Mouse (Mus musculus): ENCODE measurements around the gene Foxp2. TPM values are rescaled to one million over a fixed set of nuclear protein-coding genes. Genes with fewer than 3 reads are reported as not detected.

Foxp2 gene
- polyA plus RNA-seq, 1 experiment from 2014 or later: 87.5 TPM

DNA sequence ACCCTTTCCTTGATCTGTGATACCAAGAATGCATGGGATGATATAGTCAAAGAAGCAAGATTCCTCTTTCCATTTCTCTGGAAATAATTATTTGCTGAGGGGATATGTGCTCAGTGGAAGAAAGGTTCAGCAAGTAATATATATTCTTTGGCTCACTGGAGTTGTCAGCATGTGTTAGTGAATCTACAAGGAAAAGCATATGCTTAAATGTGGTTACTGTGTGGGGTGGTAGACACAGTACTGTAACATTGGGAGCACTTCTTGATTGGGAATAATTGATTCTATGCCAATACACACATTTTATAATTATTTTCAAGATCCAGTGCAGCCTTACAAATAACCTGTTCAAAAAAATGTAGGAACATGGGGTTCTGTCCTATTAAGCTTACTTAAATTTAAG lies 21.6 kb downstream of the Foxp2 start:
- H3K4me1 ChIP-seq: 0 out of 2 replicates have a peak, but pooled peaks cover 3% of the 10 kb centered on the region
- H3K4me2 ChIP-seq: no peak overlapping the region
- H3K4me3 ChIP-seq: no peak overlapping the region
- no peak overlapping the region for H3K27ac ChIP-seq
- no peaks in the 10 kb centered on the region for H3K27me3 ChIP-seq
- no peak for ATAC-seq (ENCODE audit: borderline replicate concordance, extremely low read depth, low FRiP score, low TSS enrichment)
- H3K9me3 ChIP-seq: no peaks in the 10 kb centered on the region
- no peak overlapping the region for H3K9ac ChIP-seq
- H3K36me3 ChIP-seq: no peaks in the 10 kb centered on the region

DNA sequence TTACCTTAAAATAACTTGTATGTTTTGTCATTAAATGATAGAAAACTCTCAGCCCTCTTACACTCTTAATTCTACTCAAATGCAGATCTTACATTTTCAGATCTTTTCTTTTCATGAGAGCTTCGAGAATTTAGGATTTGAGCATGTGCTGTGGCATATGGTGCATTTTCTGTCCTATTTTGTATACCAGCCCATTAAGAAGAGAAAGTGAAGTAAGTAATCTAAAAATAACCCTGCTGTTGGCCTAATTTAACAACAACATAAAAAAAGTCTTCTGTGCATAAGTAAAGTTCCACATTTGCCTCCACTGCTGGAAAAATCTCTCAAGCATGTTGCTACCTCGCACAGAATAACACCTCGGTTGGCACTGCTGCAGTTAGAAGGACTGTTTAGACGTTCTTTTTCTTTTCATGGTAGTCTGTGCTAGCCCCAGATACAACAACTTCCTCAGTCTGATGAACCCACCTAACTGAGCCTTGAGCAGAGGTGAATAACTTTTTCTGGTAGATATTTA lies 23.9 kb downstream of the Foxp2 start:
- ATAC-seq (ENCODE audit: borderline replicate concordance, extremely low read depth, low FRiP score, low TSS enrichment): no peak
- Histone ChIP-seq H3K4me3 (no peak overlapping the region), H3K27me3 (no peaks in the 10 kb centered on the region), H3K36me3 (0 out of 2 replicates have a peak, but pooled peaks cover 5% of the 10 kb centered on the region), H3K9ac (no peak overlapping the region), H3K9me3 (no peaks in the 10 kb centered on the region), H3K4me1 (0 out of 2 replicates have a peak, but pooled peaks cover 3% of the 10 kb centered on the region), H3K27ac (no peak overlapping the region), H3K4me2 (no peak overlapping the region)
- 76% methylated on average over 4 of the region's 4 CpGs for WGBS

DNA sequence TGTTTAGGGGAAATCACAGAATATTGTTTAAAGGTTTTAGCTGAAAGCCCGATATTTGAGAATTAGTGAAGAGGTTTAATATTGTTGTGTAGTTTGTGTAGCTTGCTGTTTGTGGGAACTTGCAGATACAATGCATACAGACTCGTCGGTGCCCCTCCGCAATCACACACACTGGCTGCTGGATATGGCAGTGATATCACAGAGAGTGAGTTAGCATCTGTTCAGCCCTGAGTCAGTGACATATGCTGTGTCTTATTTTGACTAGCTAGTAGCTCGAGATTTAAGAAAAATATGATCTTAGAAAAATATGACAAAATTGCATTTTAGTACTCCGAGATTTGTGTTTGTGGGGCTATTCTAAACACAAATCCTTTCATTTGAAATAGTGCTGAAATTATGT lies 49.9 kb downstream of the Foxp2 start:
- no peak for ATAC-seq (ENCODE audit: borderline replicate concordance, extremely low read depth, low FRiP score, low TSS enrichment)
- Histone ChIP-seq H3K9me3 (no peaks in the 10 kb centered on the region), H3K4me3 (no peak overlapping the region), H3K36me3 (no peaks in the 10 kb centered on the region), H3K4me2 (no peak overlapping the region), H3K9ac (no peak overlapping the region), H3K27me3 (no peaks in the 10 kb centered on the region), H3K27ac (no peak overlapping the region), H3K4me1 (no peaks in the 10 kb centered on the region)
- WGBS: 77% methylated on average over 6 of the region's 6 CpGs

- WGBS: 49% methylated on average over 4 of the region's 4 CpGs
These were observed 51.6 kb downstream of the Foxp2 start for GRCm38 (mm10) chr6:14952731-14953130.

GRCm38 (mm10) chr6:14977042-14977441 lies 75.9 kb downstream of the Foxp2 start:
- Histone ChIP-seq H3K27me3 (no peaks in the 10 kb centered on the region), H3K4me1 (peaks cover 9% of the 10 kb centered on the region; the same call in 1 of the 2 replicates), H3K27ac (no peak overlapping the region), H3K4me2 (no peak overlapping the region), H3K9me3 (peaks cover 3% of the 10 kb centered on the region; the same call in 1 of the 2 replicates), H3K4me3 (no peak overlapping the region), H3K36me3 (no peaks in the 10 kb centered on the region), H3K9ac (no peak overlapping the region)
- 25% methylated on average over 3 of the region's 3 CpGs for WGBS
- ATAC-seq (ENCODE audit: borderline replicate concordance, extremely low read depth, low FRiP score, low TSS enrichment): peak; percentile 73; the same call in 1 of the 2 replicates

More at GRCm38 (mm10) chr6:14952731-14953130, 51.6 kb downstream of the Foxp2 start:
- Histone ChIP-seq H3K9me3 (no peaks in the 10 kb centered on the region), H3K4me1 (no peaks in the 10 kb centered on the region), H3K27me3 (no peaks in the 10 kb centered on the region), H3K27ac (no peak overlapping the region), H3K4me3 (no peak overlapping the region), H3K36me3 (no peaks in the 10 kb centered on the region), H3K9ac (no peak overlapping the region), H3K4me2 (no peak overlapping the region)
- no peak for ATAC-seq (ENCODE audit: borderline replicate concordance, extremely low read depth, low FRiP score, low TSS enrichment)

GRCm38 (mm10) chr6:14978201-14978600 lies 77.1 kb downstream of the Foxp2 start:
- no peak overlapping the region for H3K27ac ChIP-seq

GRCm38 (mm10) chr6:15008113-15008512 lies 107.0 kb downstream of the Foxp2 start:
- peak; percentile 73; the same call in 1 of the 2 replicates for ATAC-seq (ENCODE audit: borderline replicate concordance, extremely low read depth, low FRiP score, low TSS enrichment)
- Histone ChIP-seq H3K27me3 (no peaks in the 10 kb centered on the region), H3K4me2 (no peak overlapping the region), H3K36me3 (no peaks in the 10 kb centered on the region), H3K4me3 (no peak overlapping the region), H3K4me1 (no peaks in the 10 kb centered on the region), H3K9ac (no peak overlapping the region), H3K9me3 (no peaks in the 10 kb centered on the region), H3K27ac (no peak overlapping the region)
- WGBS: 55% methylated on average over 1 of the region's 1 CpGs

More at GRCm38 (mm10) chr6:14978201-14978600, 77.1 kb downstream of the Foxp2 start:
- Histone ChIP-seq H3K9me3 (peaks cover 3% of the 10 kb centered on the region; the same call in 1 of the 2 replicates), H3K4me1 (peaks cover 9% of the 10 kb centered on the region; the same call in 1 of the 2 replicates), H3K36me3 (no peaks in the 10 kb centered on the region), H3K9ac (no peak overlapping the region), H3K4me2 (no peak overlapping the region), H3K4me3 (no peak overlapping the region), H3K27me3 (no peaks in the 10 kb centered on the region)
- 58% methylated on average over 5 of the region's 5 CpGs for WGBS
- peak; percentile 52; the same call in 1 of the 2 replicates for ATAC-seq (ENCODE audit: borderline replicate concordance, extremely low read depth, low FRiP score, low TSS enrichment)

DNA sequence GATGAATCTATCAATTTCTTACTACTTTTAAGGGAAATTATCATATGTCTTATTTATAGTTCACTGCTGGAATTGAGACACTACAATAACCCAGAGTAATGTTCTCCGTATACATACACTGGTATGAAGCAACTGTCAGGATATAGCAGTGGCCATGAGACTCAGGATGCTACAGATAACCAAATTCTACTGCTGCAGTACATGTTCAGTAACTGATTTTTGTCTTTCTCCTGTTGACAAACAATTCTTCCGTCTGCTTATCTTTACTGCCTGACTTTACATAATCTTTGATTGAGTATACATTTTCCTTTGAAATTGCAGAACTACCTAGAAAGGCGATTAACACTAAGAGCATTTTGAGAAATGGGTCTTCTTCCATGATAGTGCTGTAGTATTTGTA lies 127.3 kb downstream of the Foxp2 start:
- no peak overlapping the region for H3K4me3 ChIP-seq
- no peaks in the 10 kb centered on the region for H3K27me3 ChIP-seq
- no peaks in the 10 kb centered on the region for H3K4me1 ChIP-seq
- no peak overlapping the region for H3K27ac ChIP-seq
- WGBS: 76% methylated on average over 3 of the region's 3 CpGs
- no peak for ATAC-seq (ENCODE audit: borderline replicate concordance, extremely low read depth, low FRiP score, low TSS enrichment)
- no peaks in the 10 kb centered on the region for H3K36me3 ChIP-seq
- H3K9ac ChIP-seq: no peak overlapping the region
- no peak overlapping the region for H3K4me2 ChIP-seq
- H3K9me3 ChIP-seq: no peaks in the 10 kb centered on the region

DNA sequence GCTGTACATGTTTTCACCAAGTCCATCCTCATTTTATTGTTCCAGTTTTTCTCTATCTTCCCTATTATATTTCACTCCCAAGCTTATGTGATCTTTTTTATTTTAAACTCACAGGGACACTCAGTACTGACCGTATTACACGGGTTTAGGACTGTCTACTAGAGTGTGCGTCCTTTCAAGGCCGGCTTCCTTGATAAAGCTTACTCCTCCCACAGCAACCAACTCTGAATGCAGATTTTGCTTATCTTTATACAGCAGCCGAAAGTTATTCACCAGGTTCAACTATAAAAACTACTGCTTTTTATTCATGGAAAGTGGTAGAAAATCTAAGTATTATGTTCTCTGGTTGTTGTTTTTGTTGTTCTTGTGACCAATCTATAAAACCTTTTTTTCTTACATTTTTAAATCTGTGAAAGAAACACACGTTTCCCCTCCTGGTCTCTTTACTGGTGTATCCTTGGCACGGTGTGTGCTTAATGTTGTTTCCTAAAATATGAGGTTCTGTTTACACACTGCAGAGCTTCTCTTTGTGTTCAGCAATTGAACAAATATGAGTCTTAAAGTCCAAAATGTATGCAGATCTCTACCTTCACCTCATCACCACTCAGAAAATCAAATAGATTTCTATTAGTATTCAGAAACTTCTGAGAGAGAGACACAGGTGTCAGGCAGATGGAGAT lies 128.4 kb downstream of the Foxp2 start:
- Histone ChIP-seq H3K27ac (no peak overlapping the region), H3K4me2 (no peak overlapping the region), H3K4me1 (no peaks in the 10 kb centered on the region), H3K27me3 (no peaks in the 10 kb centered on the region), H3K9ac (no peak overlapping the region), H3K4me3 (no peak overlapping the region), H3K9me3 (no peaks in the 10 kb centered on the region), H3K36me3 (no peaks in the 10 kb centered on the region)
- WGBS: 54% methylated on average over 7 of the region's 7 CpGs
- ATAC-seq (ENCODE audit: borderline replicate concordance, extremely low read depth, low FRiP score, low TSS enrichment): no peak

DNA sequence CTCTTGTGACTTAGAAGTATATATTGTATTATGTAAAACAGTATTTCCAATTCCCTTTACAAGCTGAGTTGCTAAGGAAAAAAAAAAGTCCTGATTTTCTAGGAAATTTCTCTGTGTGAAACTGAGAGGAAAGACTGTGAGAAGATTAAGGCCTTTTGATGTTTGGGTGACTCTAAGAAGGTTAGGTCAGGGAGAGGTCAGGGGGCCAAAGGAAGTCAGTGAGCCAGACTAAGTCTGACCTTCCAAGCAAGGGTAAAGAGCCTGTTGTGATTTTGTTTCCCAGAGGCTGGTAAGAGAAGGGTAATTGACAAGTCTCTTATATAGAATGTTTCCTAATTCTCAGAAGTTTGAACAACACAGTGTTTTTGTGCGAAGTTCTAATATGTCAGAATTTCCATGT lies 162.1 kb downstream of the Foxp2 start:
- Histone ChIP-seq H3K4me3 (no peak overlapping the region), H3K9ac (no peak overlapping the region), H3K4me1 (peaks cover 14% of the 10 kb centered on the region; the same call in 1 of the 2 replicates), H3K27ac (no peak overlapping the region), H3K4me2 (no peak overlapping the region), H3K27me3 (no peaks in the 10 kb centered on the region), H3K9me3 (no peaks in the 10 kb centered on the region), H3K36me3 (no peaks in the 10 kb centered on the region)
- 74% methylated on average over 1 of the region's 1 CpGs for WGBS
- no peak for ATAC-seq (ENCODE audit: borderline replicate concordance, extremely low read depth, low FRiP score, low TSS enrichment)

GRCm38 (mm10) chr6:15101548-15101947 lies 200.4 kb downstream of the Foxp2 start:
- no peaks in the 10 kb centered on the region for H3K4me1 ChIP-seq
- H3K4me2 ChIP-seq: no peak overlapping the region
- H3K27me3 ChIP-seq: no peaks in the 10 kb centered on the region
- H3K4me3 ChIP-seq: no peak overlapping the region
- WGBS: 82% methylated on average over 1 of the region's 1 CpGs
- no peak for ATAC-seq (ENCODE audit: borderline replicate concordance, extremely low read depth, low FRiP score, low TSS enrichment)
- no peaks in the 10 kb centered on the region for H3K9me3 ChIP-seq
- H3K36me3 ChIP-seq: no peaks in the 10 kb centered on the region
- H3K9ac ChIP-seq: no peak overlapping the region
- no peak overlapping the region for H3K27ac ChIP-seq

GRCm38 (mm10) chr6:15120916-15121315 lies 219.8 kb downstream of the Foxp2 start:
- no peaks in the 10 kb centered on the region for H3K4me1 ChIP-seq
- no peak overlapping the region for H3K9ac ChIP-seq
- no peaks in the 10 kb centered on the region for H3K9me3 ChIP-seq
- 50% methylated on average over 5 of the region's 5 CpGs for WGBS
- no peak for ATAC-seq (ENCODE audit: borderline replicate concordance, extremely low read depth, low FRiP score, low TSS enrichment)
- H3K27ac ChIP-seq: no peak overlapping the region
- no peaks in the 10 kb centered on the region for H3K27me3 ChIP-seq
- H3K4me3 ChIP-seq: no peak overlapping the region
- no peaks in the 10 kb centered on the region for H3K36me3 ChIP-seq
- H3K4me2 ChIP-seq: no peak overlapping the region

All from lung, embryonic 15.5 days (tissue).